Mouse (Mus musculus) induced T-regulatory cell, adult 2 months (primary cell): ENCODE results near the gene Mtmr3.
A peak's percentile ranks its signal among the peaks of the same experiment; 100 is the strongest.
"Not testable (repeated sequence)": the region's sequence is repeated elsewhere in the genome, so short reads cannot be mapped to it uniquely, and the experiment has no call there.

Experiments used
- DNase-seq: peaks from one replicate; pipeline ENCODE4 v3.0.0-alpha.2; 2012; ENCODE audit warnings: low read depth

The Mtmr3 gene

GRCm38 (mm10) chr11:4601890-4602289, 7.2 kb upstream of the Mtmr3 start:
- no peak for DNase-seq

GRCm38 (mm10) chr11:4599916-4600315, 5.3 kb upstream of the Mtmr3 start:
- no peak for DNase-seq

GRCm38 (mm10) chr11:4598411-4598810, 3.7 kb upstream of the Mtmr3 start:
- no peak for DNase-seq

- peak; percentile 71 for DNase-seq
Measured at GRCm38 (mm10) chr11:4593849-4594607, 635 bp downstream of the Mtmr3 start.

- no peak for DNase-seq
Measured at GRCm38 (mm10) chr11:4593491-4593848, 1.2 kb downstream of the Mtmr3 start.

- no peak for DNase-seq
Measured at GRCm38 (mm10) chr11:4591811-4592210, 2.9 kb downstream of the Mtmr3 start.

- no peak for DNase-seq
Measured at GRCm38 (mm10) chr11:4578682-4579081, 16.0 kb downstream of the Mtmr3 start.

GRCm38 (mm10) chr11:4577079-4577478, 17.6 kb downstream of the Mtmr3 start:
- no peak for DNase-seq

- DNase-seq: not testable (repeated sequence)
Measured at GRCm38 (mm10) chr11:4576090-4576732, 18.5 kb downstream of the Mtmr3 start.

- no peak for DNase-seq
Measured at GRCm38 (mm10) chr11:4571491-4571901, 23.2 kb downstream of the Mtmr3 start.

GRCm38 (mm10) chr11:4566333-4566732, 28.3 kb downstream of the Mtmr3 start:
- no peak for DNase-seq

- DNase-seq: no peak
Measured at GRCm38 (mm10) chr11:4565545-4565944, 29.1 kb downstream of the Mtmr3 start.

- no peak for DNase-seq
Measured at GRCm38 (mm10) chr11:4553274-4554063, 41.2 kb downstream of the Mtmr3 start.

- DNase-seq: no peak
Measured at GRCm38 (mm10) chr11:4547569-4547968, 47.1 kb downstream of the Mtmr3 start.

- DNase-seq: no peak
Measured at GRCm38 (mm10) chr11:4545976-4546375, 48.7 kb downstream of the Mtmr3 start.

GRCm38 (mm10) chr11:4545401-4545800, 49.3 kb downstream of the Mtmr3 start:
- no peak for DNase-seq

GRCm38 (mm10) chr11:4544627-4544921, 50.1 kb downstream of the Mtmr3 start:
- DNase-seq: not testable (repeated sequence)

- peak; percentile 34 for DNase-seq
Measured at GRCm38 (mm10) chr11:4543746-4544626, 50.7 kb downstream of the Mtmr3 start.

- DNase-seq: peak; percentile 44
Measured at GRCm38 (mm10) chr11:4543040-4543551, 51.6 kb downstream of the Mtmr3 start.

GRCm38 (mm10) chr11:4536645-4537044, 58.0 kb downstream of the Mtmr3 start:
- DNase-seq: peak; percentile 79

GRCm38 (mm10) chr11:4527132-4527531, 67.5 kb downstream of the Mtmr3 start:
- DNase-seq: no peak

- DNase-seq: no peak
Measured at GRCm38 (mm10) chr11:4522142-4522664, 72.5 kb downstream of the Mtmr3 start.
